Mouse (Mus musculus) monocyte, adult 59 days (primary cell): Measurements from ENCODE around the gene Atp4a. TPM values are rescaled to one million over a fixed set of nuclear protein-coding genes. Genes with fewer than 3 reads are reported as not detected.

Source experiments
- total RNA-seq, 2 experiments: library from RNA; stranded (reverse); gene quantifications; one replicate each; pipeline ENCODE4 v1.2.4; 2023

The Atp4a gene
- not detected for total RNA-seq

DNA sequence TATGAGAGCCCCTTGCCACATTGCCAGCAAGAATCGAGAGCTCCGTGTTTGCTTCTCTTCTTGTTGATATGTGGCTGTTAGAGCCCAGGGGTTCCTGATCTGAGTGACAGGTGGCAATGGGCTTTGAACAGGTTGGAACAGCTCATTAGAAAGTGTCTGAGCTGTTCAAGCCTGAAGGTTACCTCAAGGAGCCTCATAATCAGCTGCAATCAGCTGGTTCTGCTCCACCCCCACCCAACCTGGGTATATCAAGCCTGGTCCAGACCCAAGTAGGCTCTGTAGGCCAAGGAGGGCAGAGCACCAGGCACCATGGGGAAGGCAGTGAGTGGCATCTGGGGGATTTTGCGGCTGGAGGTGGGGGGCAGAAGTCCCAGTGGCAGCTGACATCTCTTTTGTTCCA lies at the start of gene Atp4a:
Atp4a (plus strand) TSS at position 268 of the 400 bp plus-strand sequence.

DNA sequence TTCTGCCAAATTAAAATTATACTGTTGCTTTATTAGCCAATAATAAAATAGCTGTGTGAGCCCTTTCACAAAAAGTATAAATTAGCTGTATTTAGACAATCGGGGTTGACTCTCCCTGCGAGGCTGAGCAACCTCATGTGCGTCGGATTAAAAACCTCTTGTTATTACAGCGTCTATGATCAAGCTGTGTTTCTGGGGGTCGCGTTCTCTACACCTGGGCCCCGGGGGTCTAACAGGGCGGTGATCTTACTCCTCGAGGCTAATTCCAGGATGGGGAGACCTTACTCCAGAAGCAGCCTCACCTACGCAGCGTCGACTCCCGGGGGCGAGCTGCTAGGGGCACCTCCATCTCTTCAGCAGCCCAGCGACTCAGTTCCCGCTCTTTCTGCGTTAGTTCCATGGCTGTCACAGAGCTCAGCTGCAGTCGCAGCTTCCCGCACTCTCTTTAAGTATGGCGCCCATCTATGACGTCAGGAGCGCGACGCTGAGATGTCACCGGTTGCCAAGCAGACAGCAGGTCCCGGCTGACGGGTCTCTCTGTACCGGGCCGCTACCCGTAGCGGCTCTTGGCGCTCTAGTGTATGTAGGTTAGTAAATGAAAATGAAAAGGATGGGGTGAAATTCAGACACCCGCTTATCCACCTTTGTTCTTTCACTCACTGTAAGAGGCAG lies 47.3 kb upstream of the Atp4a start, which contains the start of gene Haus5:
Haus5 (minus strand) TSS at position 466 of the 672 bp plus-strand sequence.

DNA sequence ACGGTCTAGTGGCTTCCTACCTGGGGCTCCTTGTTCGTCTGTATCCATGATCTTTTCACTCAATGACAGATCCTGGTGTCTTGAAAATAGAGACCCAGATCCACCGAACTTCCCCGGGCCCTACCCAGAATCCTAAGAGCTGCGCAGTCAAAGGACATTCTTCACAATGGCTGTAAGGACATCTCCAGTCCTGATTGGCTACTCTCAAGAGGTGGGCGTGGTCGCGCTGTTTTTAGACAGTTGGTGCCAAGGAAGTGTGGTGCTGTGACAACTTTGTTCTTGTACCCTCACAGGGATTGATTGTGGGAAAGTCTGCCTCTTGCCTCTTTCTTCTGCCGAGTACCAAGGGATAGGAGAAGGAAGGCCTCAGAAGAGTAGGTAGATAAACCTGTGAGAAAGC lies 40.5 kb upstream of the Atp4a start, which contains the start of gene Pmis2:
Pmis2 (minus strand) TSS at position 126 of the 400 bp plus-strand sequence.

DNA sequence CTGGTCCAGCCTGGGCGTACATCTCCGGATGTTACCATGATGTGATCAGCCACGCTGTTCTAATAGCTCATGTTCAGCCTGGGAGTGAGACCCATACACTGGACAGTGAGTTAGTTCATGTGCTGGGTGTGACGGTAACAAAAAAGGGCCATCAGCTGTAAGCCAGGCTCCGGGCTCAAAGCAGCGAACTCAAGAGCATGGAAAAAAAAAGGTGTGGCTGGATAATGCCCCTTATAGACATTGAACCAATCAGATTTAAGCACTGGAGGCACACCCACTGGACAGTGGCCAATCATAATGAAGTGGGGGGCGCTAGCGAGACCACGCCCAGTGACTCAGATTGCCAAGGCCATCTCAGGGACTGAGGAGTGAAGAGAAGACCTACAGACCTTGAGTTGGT lies 13.4 kb upstream of the Atp4a start, which contains the start of gene 2200002J24Rik:
2200002J24Rik (plus strand) TSS at position 338 of the 400 bp plus-strand sequence.

DNA sequence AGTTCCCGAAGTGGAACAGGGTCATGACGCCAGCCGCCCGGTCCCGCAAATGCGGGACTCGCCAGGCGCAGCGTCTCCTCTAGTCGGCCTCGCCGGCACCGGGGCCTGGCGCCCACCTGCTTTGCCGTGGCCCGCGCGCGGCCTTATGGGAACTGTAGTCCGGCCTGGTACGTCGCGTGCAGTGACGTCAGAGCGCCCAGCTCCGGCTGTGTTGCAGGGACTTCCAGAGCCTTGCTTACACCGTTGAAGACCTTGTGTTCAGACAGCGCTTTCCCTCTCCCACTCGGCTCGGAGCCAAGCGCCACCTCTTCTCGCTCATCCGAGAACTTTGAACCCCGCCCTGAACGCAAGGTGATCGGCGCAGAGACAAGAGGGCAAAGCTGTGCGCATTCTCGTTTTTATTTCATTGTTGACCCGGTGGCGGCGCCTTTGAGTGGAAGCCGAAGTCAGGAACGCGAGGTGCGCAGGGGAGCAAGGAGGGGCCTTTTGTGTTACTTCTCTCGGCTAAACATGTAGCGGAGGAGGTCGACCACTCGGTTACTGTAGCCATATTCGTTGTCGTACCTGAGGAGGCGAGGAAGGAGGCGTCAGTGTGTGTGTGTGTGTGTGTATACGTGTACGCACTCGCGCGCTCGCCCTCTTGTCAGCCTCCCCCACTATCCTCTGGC lies 17.5 kb downstream of the Atp4a start, which contains the start of gene Tmem147:
Tmem147 (minus strand) TSS at position 145 of the 668 bp plus-strand sequence.

DNA sequence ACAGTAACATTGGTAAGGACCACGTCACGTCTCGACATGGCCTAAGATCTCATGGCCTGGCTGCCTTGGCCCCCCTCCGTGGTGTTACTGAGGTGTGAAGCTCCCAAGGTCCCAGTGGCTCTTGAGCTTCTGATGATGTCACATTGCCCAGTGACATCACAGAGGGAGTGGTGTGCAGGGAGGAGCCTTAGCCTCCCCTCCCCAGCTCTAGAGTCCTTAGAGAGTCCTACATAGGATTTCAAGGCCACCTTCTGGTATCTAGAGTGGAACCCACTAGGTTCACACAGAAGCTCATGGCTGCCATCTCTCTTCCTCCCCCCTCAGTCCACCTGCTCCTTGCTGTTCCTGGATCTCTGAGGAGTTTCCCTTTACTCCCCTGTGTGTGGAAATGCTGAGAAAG lies 31.6 kb downstream of the Atp4a start, which contains the start of gene Gapdhs:
Gapdhs (minus strand) TSS at position 65 of the 400 bp plus-strand sequence.

DNA sequence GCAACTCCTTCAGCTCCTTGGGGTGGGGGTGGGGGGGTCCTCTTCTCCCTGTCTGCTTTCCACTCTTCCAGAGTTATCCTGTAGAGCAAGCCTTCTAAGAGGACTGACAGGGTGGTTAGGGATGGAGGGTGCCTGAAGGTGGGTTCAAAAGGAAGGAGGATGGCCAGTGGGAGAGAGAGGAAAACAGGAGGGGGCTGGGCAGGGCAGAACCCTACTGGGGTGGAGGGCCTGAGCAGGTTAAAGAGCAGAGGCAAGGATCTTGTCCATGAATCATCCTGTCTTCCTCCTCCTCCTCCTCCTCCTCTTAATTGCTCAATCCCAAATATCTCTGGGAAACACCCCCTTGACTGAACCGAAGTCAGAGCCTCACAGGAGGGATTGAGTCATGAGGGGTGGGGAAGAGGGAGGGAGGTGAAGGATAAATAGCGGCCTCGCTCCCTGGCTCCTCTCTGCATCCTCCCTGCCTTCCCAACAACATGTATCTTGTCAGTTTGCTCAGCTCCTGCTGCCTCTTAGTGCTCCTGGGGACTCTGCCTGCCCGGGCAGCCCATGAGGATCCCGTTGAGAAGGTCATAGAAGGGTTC lies 39.2 kb downstream of the Atp4a start, which contains the start of gene Sbsn:
Sbsn (plus strand) TSS at position 386 of the 584 bp plus-strand sequence.

DNA sequence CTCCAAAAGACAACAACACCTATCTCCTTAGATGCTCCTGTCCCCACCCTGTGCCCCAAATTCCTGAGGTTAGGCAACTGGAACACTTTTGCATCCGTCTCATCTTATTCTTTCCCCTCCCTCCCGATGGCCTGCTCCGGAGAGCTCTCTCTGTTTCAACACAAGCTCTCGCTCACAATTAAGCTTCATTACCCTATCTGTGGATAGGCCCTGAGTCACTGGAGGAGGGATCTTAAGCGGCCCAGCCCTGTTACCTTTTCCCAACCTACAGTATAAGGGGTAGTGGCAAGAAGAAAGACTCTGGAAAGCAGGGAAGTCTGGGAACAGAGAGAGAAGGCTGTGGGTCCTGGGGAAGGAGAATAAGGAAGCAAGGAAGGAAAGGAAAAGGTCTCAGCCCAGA lies 51.4 kb downstream of the Atp4a start, which contains the start of gene Dmkn:
Dmkn (plus strand) TSS at position 301 of the 400 bp plus-strand sequence.

Other genes starting within 250 kb of the Atp4a start
- gene Prodh2, start 218.6 kb upstream of the Atp4a start, total RNA-seq = not detected
- gene Arhgap33, start 177.1 kb upstream of the Atp4a start, total RNA-seq = 1 to 10 TPM; 1.3 to 2.7 TPM
- gene Hspb6, start 160.0 kb upstream of the Atp4a start, total RNA-seq = 1 to 10 TPM; 2.1 to 3.2 TPM
- gene Proser3, start 159.9 kb upstream of the Atp4a start, total RNA-seq = 10 to 100 TPM in 1 of 2 experiments, 1 to 10 TPM in 1; 5.3 to 10.2 TPM
- gene Lin37, start 152.4 kb upstream of the Atp4a start, total RNA-seq = 10 to 100 TPM; 31.9 to 38.0 TPM
- 10 to 100 TPM; 66.5 to 69.1 TPM for gene U2af1l4, start 148.9 kb upstream of the Atp4a start, total RNA-seq
- 1 to 10 TPM; 7.5 to 7.7 TPM for gene Gm49396, start 148.9 kb upstream of the Atp4a start, total RNA-seq
- 100 to 1,000 TPM; 138 to 143 TPM for gene Psenen, start 148.6 kb upstream of the Atp4a start, total RNA-seq
- 1 to 10 TPM; 2.0 to 5.9 TPM for gene Igflr1, start 146.8 kb upstream of the Atp4a start, total RNA-seq
- gene Kmt2b, start 123.5 kb upstream of the Atp4a start, total RNA-seq = 10 to 100 TPM; 68.9 to 78.9 TPM
- gene Zbtb32, start 113.3 kb upstream of the Atp4a start, total RNA-seq = 1 to 10 TPM in 1 of 2 experiments, under 1 TPM in 1; 0.66 to 3.2 TPM
- gene Upk1a, start 99.4 kb upstream of the Atp4a start, total RNA-seq = not detected
- 100 to 1,000 TPM; 279 to 306 TPM for gene Cox6b1, start 86.1 kb upstream of the Atp4a start, total RNA-seq
- gene Etv2, start 76.4 kb upstream of the Atp4a start, total RNA-seq = not detected
- gene Rbm42, start 61.9 kb upstream of the Atp4a start, total RNA-seq = 100 to 1,000 TPM in 1 of 2 experiments, 10 to 100 TPM in 1; 92.9 to 103 TPM
- 10 to 100 TPM in 1 of 2 experiments, 1 to 10 TPM in 1; 9.9 to 12.1 TPM for gene Haus5, start 47.2 kb upstream of the Atp4a start, total RNA-seq
- not detected for gene Pmis2, start 40.6 kb upstream of the Atp4a start, total RNA-seq
- not detected for gene 2200002J24Rik, start 13.3 kb upstream of the Atp4a start, total RNA-seq
- gene Tmem147, start 17.3 kb downstream of the Atp4a start, total RNA-seq = 10 to 100 TPM; 51.6 to 63.4 TPM
- gene Gapdhs, start 31.5 kb downstream of the Atp4a start, total RNA-seq = not detected
- 1 to 10 TPM; 2.8 to 3.8 TPM for gene Sbsn, start 39.3 kb downstream of the Atp4a start, total RNA-seq
- gene Dmkn, start 51.5 kb downstream of the Atp4a start, total RNA-seq = 1 to 10 TPM in 1 of 2 experiments, not detected in 1; 1.3 TPM
- gene Krtdap, start 75.7 kb downstream of the Atp4a start, total RNA-seq = not detected
- 1 to 10 TPM; 1.8 to 2.3 TPM for gene Ffar2, start 111.6 kb downstream of the Atp4a start, total RNA-seq
- gene Ffar3, start 144.0 kb downstream of the Atp4a start, total RNA-seq = not detected
- gene Ffar1, start 149.4 kb downstream of the Atp4a start, total RNA-seq = under 1 TPM; 0.12 to 0.18 TPM
- gene Cd22, start 168.1 kb downstream of the Atp4a start, total RNA-seq = 10 to 100 TPM; 14.0 to 15.4 TPM
- 1 to 10 TPM; 3.3 to 3.8 TPM for gene Mag, start 202.7 kb downstream of the Atp4a start, total RNA-seq
- gene Hamp2, start 212.5 kb downstream of the Atp4a start, total RNA-seq = 1 to 10 TPM; 1.4 to 4.0 TPM
- gene Hamp, start 231.8 kb downstream of the Atp4a start, total RNA-seq = not detected
- 100 to 1,000 TPM; 148 to 186 TPM for gene Usf2, start 244.6 kb downstream of the Atp4a start, total RNA-seq